Mouse (Mus musculus) adrenal gland, adult 2 months (tissue): ENCODE measurements around the gene Twist2. TPM values are rescaled to one million over a fixed set of nuclear protein-coding genes. Genes with fewer than 3 reads are reported as not detected.

Source experiments
- DNase-seq: peaks from one replicate; pipeline ENCODE4 v3.0.0; 2021
- polyA plus RNA-seq: library from polyadenylated mRNA; depleted of rRNA; stranded (reverse); fragments of >200 nt; gene quantifications from 2 replicates; pipeline ENCODE4 v1.2.3, GENCODE M21; 2012
- total RNA-seq, 2 experiments: library from RNA; stranded (reverse); gene quantifications; 2 replicates each; pipeline ENCODE4 v1.2.3; 2021

Gene Twist2
- total and polyA plus RNA-seq, 3 experiments = 2.0 to 14.4 (median 4.4) TPM

GRCm38 (mm10) chr1:91873572-91874285 lies 72.5 kb downstream of the Twist2 start:
- no peak for DNase-seq

DNA sequence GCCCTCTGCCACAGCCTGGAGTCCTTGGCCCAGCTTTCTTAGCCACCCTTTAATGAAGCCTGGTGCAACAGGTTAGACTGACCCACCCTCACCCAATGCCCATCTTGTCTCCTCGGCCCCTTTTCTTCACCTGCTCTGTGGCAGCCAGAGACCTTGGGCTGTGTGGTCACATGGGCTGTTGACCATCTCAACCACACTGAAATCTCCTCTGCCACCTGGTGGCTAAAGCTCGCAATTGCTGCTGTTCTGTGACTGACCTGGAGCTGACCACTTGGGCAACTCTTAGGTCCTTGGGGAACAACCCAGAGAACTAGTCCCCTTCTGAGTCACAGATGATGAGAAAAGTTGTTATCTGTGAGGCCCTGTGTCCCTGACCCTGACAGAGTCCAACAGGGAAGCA lies 73.4 kb downstream of the Twist2 start:
- peak; percentile 81 for DNase-seq

GRCm38 (mm10) chr1:91875042-91875720 lies 73.9 kb downstream of the Twist2 start:
- DNase-seq = no peak

- peak; percentile 15 for DNase-seq
Measured at GRCm38 (mm10) chr1:91878696-91879095, 77.4 kb downstream of the Twist2 start.

DNA sequence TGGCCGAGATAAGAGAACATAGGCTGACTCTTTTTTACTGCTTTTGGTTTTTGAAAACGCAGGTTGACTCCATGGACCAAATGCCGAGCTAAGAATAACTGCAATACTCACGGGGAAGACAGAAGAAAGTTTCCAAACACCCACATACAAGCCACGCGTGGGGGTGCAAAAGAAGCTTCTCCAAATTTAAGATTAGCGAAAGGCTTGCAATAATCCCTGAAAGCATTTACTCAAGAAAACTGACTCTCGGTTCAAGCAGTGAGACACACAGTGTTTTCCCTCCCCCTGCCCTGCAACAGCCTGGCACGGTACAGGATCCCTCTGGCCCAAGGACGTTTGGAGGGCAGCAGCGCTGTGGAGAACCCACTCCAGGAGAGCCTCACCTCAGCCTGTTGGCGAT lies 78.9 kb downstream of the Twist2 start:
- peak; percentile 20 for DNase-seq

GRCm38 (mm10) chr1:91880899-91881298 lies 79.6 kb downstream of the Twist2 start:
- no peak for DNase-seq

DNA sequence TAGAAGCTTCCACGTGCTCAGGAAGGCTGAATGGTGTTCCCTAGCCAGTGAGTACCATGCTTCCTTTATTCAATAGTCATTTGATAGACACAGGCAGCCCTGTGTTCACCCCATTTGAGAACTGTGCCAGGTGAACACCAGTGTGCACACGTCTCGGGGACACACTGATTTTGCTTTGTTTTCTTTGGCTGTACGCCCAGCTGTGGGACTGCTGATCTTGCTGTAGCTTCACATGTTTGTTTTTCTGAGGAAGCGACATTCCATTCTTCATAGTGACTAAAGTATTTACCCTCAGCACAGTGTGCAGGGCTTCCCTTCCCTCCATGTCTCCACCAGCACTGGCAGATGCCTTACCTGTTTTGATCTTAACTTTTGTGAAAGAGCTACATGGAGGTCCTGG lies 81.9 kb downstream of the Twist2 start:
- DNase-seq = no peak

GRCm38 (mm10) chr1:91893598-91893997 lies 92.3 kb downstream of the Twist2 start:
- no peak for DNase-seq

DNA sequence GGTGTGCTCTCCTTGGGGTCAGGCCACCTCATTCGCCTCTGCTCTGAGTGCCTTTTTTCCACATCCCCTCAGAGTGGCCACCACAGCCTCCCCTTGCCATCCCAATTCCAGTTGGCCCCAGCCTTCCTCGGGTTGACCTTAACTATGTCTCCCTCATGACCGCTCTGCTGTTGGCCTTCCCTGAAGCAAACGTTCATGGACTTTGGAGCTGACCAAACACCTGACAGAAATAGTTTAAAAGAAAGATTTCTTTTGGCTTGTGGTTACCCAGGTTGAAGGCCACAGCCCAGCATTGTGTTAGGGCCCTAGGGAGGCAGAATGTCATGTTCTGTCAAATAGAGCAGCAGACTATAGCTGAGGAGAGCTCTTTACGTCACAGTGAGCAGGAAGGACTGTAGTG lies 93.0 kb downstream of the Twist2 start:
- no peak for DNase-seq

GRCm38 (mm10) chr1:91897078-91897477 lies 95.8 kb downstream of the Twist2 start:
- DNase-seq = no peak
